Mouse (Mus musculus) gastrocnemius, postnatal 10 days (tissue): ENCODE measurements around the gene Gpr171. TPM values are rescaled to one million over a fixed set of nuclear protein-coding genes. Genes with fewer than 3 reads are reported as not detected.
"Not testable (repeated sequence)": the region's sequence is repeated elsewhere in the genome, so short reads cannot be mapped to it uniquely, and the experiment has no call there.

Experiments
- DNase-seq: peaks from one replicate; pipeline ENCODE4 v3.0.0; 2021; ENCODE audit warnings: mixed read lengths
- long read RNA-seq, 2 experiments: library from polyadenylated mRNA; stranded (forward); transcript quantifications; one replicate each; pipeline ENCODE4 v2.0.0; 2021
- total RNA-seq, 2 experiments: library from RNA; stranded (reverse); gene quantifications; 2 replicates each; pipeline ENCODE4 v1.2.3; 2021

Gene Gpr171
- total RNA-seq: under 1 TPM in 1 of 2 experiments, not detected in 1; 0.09 TPM
- long read RNA-seq, experiment 1: 0 reads
- long read RNA-seq, experiment 2: 0 reads

GRCm38 (mm10) chr3:59101218-59101986, at the start of gene Gpr171:
TSS of gene Gpr171 (minus strand) at chr3:59101821.
- DNase-seq: no peak

- DNase-seq: no peak
Measured at GRCm38 (mm10) chr3:59150624-59151023, 49.0 kb upstream of the Gpr171 start.

- DNase-seq: no peak
Measured at GRCm38 (mm10) chr3:59149646-59150045, 48.0 kb upstream of the Gpr171 start.

- DNase-seq: no peak
Measured at GRCm38 (mm10) chr3:59145194-59145593, 43.6 kb upstream of the Gpr171 start.

GRCm38 (mm10) chr3:59141507-59142305, 40.1 kb upstream of the Gpr171 start:
- DNase-seq: no peak

- DNase-seq: not testable (repeated sequence)
Measured at GRCm38 (mm10) chr3:59140941-59141340, 39.3 kb upstream of the Gpr171 start.

GRCm38 (mm10) chr3:59140115-59140514, 38.5 kb upstream of the Gpr171 start:
- no peak for DNase-seq

- no peak for DNase-seq
Measured at GRCm38 (mm10) chr3:59139651-59140051, 38.0 kb upstream of the Gpr171 start.

- DNase-seq: no peak
Measured at GRCm38 (mm10) chr3:59138946-59139468, 37.4 kb upstream of the Gpr171 start.

GRCm38 (mm10) chr3:59135911-59136653, 34.5 kb upstream of the Gpr171 start:
- DNase-seq: no peak

- DNase-seq: no peak
Measured at GRCm38 (mm10) chr3:59133189-59133588, 31.6 kb upstream of the Gpr171 start.

- DNase-seq: no peak
Measured at GRCm38 (mm10) chr3:59131966-59132365, 30.3 kb upstream of the Gpr171 start.

- no peak for DNase-seq
Measured at GRCm38 (mm10) chr3:59131081-59131480, 29.5 kb upstream of the Gpr171 start.

GRCm38 (mm10) chr3:59130431-59130830, 28.8 kb upstream of the Gpr171 start:
- DNase-seq: peak; percentile 17

GRCm38 (mm10) chr3:59129547-59129946, 27.9 kb upstream of the Gpr171 start:
- no peak for DNase-seq

- DNase-seq: no peak
Measured at GRCm38 (mm10) chr3:59128681-59129080, 27.1 kb upstream of the Gpr171 start.

GRCm38 (mm10) chr3:59125783-59126555, 24.3 kb upstream of the Gpr171 start:
- DNase-seq: no peak

GRCm38 (mm10) chr3:59125022-59125421, 23.4 kb upstream of the Gpr171 start:
- no peak for DNase-seq

- no peak for DNase-seq
Measured at GRCm38 (mm10) chr3:59121780-59122449, 20.3 kb upstream of the Gpr171 start.

- no peak for DNase-seq
Measured at GRCm38 (mm10) chr3:59121067-59121730, 19.6 kb upstream of the Gpr171 start.
